Mouse (Mus musculus) kidney, adult 2 months (tissue): Measurements from ENCODE around the gene Plekhb1. TPM values are rescaled to one million over a fixed set of nuclear protein-coding genes. Genes with fewer than 3 reads are reported as not detected.

Source experiments
- DNase-seq: peaks from one replicate; pipeline ENCODE4 v3.0.0; 2021
- H3K27ac ChIP-seq: fragments of 200-500 bp; 2 replicates; pipeline ENCODE4 v1.5.1; 2012; ENCODE audit warnings: low read depth, low read length, control low read depth, inconsistent platforms; ENCODE audit not compliant: insufficient read depth
- H3K27me3 ChIP-seq: fragments of 200-500 bp; replicated peaks from 2 replicates; pipeline ENCODE4 v1.6.1; 2012; ENCODE audit warnings: mild to moderate bottlenecking, moderate library complexity, low read length, inconsistent platforms; ENCODE audit not compliant: control insufficient read depth, insufficient read depth
- H3K36me3 ChIP-seq: fragments of 200-500 bp; 2 replicates; pipeline ENCODE4 v1.6.1; 2012; ENCODE audit warnings: mild to moderate bottlenecking, moderate library complexity, low read length, inconsistent platforms; ENCODE audit not compliant: control insufficient read depth, insufficient read depth
- H3K4me1 ChIP-seq: fragments of 200-500 bp; 2 replicates; pipeline ENCODE4 v1.6.1; 2011; ENCODE audit warnings: low read length; ENCODE audit not compliant: control insufficient read depth, insufficient read depth
- H3K4me3 ChIP-seq: fragments of 200-500 bp; 2 replicates; pipeline ENCODE4 v1.5.1; 2011; ENCODE audit warnings: mild to moderate bottlenecking, low read depth, low read length, control low read depth; ENCODE audit not compliant: insufficient read depth
- CTCF ChIP-seq: fragments of 200-500 bp; conservative IDR thresholded peaks from 2 replicates; pipeline ENCODE4 v1.5.1; 2011; ENCODE audit warnings: low read depth, mild to moderate bottlenecking, control low read depth, low read length, moderate library complexity, mixed read lengths; ENCODE audit not compliant: insufficient read depth, insufficient read length
- POLR2A ChIP-seq: fragments of 200-500 bp; IDR thresholded peaks from one replicate; pipeline ENCODE4 v1.6.1; 2011; ENCODE audit warnings: low read depth, low read length, control low read depth
- WGBS: fragments of 180-500 bp; shearing (Covaris S2); methylation state at CpG from one replicate; pipeline ENCODE4 v1.1.7; 2018; 5-methylcytosine and 5-hydroxymethylcytosine counted together
- polyA plus RNA-seq: library from polyadenylated mRNA; depleted of rRNA; stranded (reverse); fragments of >200 nt; gene quantifications from 2 replicates; pipeline ENCODE4 v1.2.3, GENCODE M21; 2012; rRNA removed

Plekhb1 gene
- polyA plus RNA-seq, 1 experiment = 37.3 TPM

- Histone ChIP-seq H3K27ac (peak within 1 kb of the TSS; percentile 96), H3K27me3 (no peaks in the 10 kb centered on the region), H3K4me3 (peak within 1 kb of the TSS; percentile 95), H3K36me3 (no peaks in the 10 kb centered on the region), H3K4me1 (peaks cover 9% of the 10 kb centered on the region; the same call in 1 of the 2 replicates)
- TF ChIP-seq POLR2A = no peak
- TF ChIP-seq CTCF = no peak
- peak; percentile 56 for DNase-seq
- under 1% methylated on average over 43 of the region's 43 CpGs for WGBS
Measured at GRCm38 (mm10) chr7:100608130-100608741, 54.0 kb downstream of the Plekhb1 start, which contains the start of gene Mrpl48. Gene Mrpl48 (minus strand): TSS chr7:100608301.

GRCm38 (mm10) chr7:100607214-100608129, 54.7 kb downstream of the Plekhb1 start, which contains the start of gene Rab6a:
Gene Rab6a (plus strand): TSS chr7:100607410.
- Histone ChIP-seq H3K4me1 (peaks cover 7% of the 10 kb centered on the region; the same call in 1 of the 2 replicates), H3K4me3 (peak within 1 kb of the TSS; percentile 95), H3K27me3 (no peaks in the 10 kb centered on the region), H3K27ac (peak within 1 kb of the TSS; percentile 96), H3K36me3 (no peaks in the 10 kb centered on the region)
- TF ChIP-seq POLR2A (peak; percentile 84), CTCF (0 out of 2 replicates have a peak, but pooled peaks have one; percentile 19)
- peak; percentile 99 for DNase-seq
- under 1% methylated on average over 105 of the region's 105 CpGs for WGBS

- Histone ChIP-seq H3K36me3 (no peaks in the 10 kb centered on the region), H3K4me3 (no peak overlapping the region), H3K4me1 (no peaks in the 10 kb centered on the region), H3K27ac (no peak overlapping the region), H3K27me3 (no peaks in the 10 kb centered on the region)
- TF ChIP-seq CTCF (no peak), POLR2A (no peak)
- WGBS = 77% methylated on average over 5 of the region's 5 CpGs
- DNase-seq = no peak
Measured at GRCm38 (mm10) chr7:100600211-100600610, 62.0 kb downstream of the Plekhb1 start.

GRCm38 (mm10) chr7:100593349-100593748, 68.9 kb downstream of the Plekhb1 start:
- no peak for DNase-seq
- no peaks in the 10 kb centered on the region; the same call in 1 of the 2 replicates for H3K4me1 ChIP-seq
- no peak overlapping the region for H3K27ac ChIP-seq
- no peak overlapping the region for H3K4me3 ChIP-seq
- H3K27me3 ChIP-seq = no peaks in the 10 kb centered on the region
- H3K36me3 ChIP-seq = no peaks in the 10 kb centered on the region
- TF ChIP-seq POLR2A (no peak), CTCF (no peak)

Other genes starting within 250 kb of the Plekhb1 start
- gene Ucp3, start 189.4 kb downstream of the Plekhb1 start, polyA plus RNA-seq = 4.0 and 5.0 TPM in 2 replicates
- 153 and 172 TPM in 2 replicates for gene Ucp2, start 169.1 kb downstream of the Plekhb1 start, polyA plus RNA-seq
- gene Dnajb13, start 147.5 kb downstream of the Plekhb1 start, polyA plus RNA-seq = 0.36 and 0.58 TPM in 2 replicates
- 12.6 and 16.1 TPM in 2 replicates for gene Coa4, start 125.3 kb downstream of the Plekhb1 start, polyA plus RNA-seq
- gene Rab6a, start 55.0 kb downstream of the Plekhb1 start, polyA plus RNA-seq = 21.1 and 21.4 TPM in 2 replicates
- 21.0 and 27.5 TPM in 2 replicates for gene Mrpl48, start 54.1 kb downstream of the Plekhb1 start, polyA plus RNA-seq
- 47.1 and 65.7 TPM in 2 replicates for gene Fam168a, start 44.2 kb upstream of the Plekhb1 start, polyA plus RNA-seq
- 1.5 and 3.8 TPM in 2 replicates for gene Relt, start 201.0 kb upstream of the Plekhb1 start, polyA plus RNA-seq